Mouse (Mus musculus): ENCODE results near the gene Nebl. TPM values are rescaled to one million over a fixed set of nuclear protein-coding genes. Genes with fewer than 3 reads are reported as not detected.
A peak's percentile ranks its signal among the peaks of the same experiment; 100 is the strongest.

Gene Nebl
- 2.7 and 2.8 TPM in 2 replicates for polyA plus RNA-seq (2014; fragmentation: Nextera tagmentation; extraction: Ambion mirVana)

GRCm38 (mm10) chr2:17730957-17731830 is at the start of gene Nebl:
TSS of gene Nebl (minus strand) at chr2:17731464.
- H3K4me2 ChIP-seq, result peak within 1 kb of the TSS; percentile 96
- H3K4me3 ChIP-seq (ENCODE audit: low read depth, low read length), result peak within 1 kb of the TSS; percentile 61
- WGBS, result under 1% methylated on average over 48 of the region's 59 CpGs
- DNase-seq (ENCODE audit: low spot score, missing footprints) (peak; percentile 97), ATAC-seq (ENCODE audit: low FRiP score) (peak; percentile 81)
- H3K9ac ChIP-seq (ENCODE audit: low read length), result peak within 1 kb of the TSS; percentile 64
- H3K27ac ChIP-seq (ENCODE audit: low read depth, low read length), result no peak within 1 kb of the TSS
- H3K4me1 ChIP-seq (ENCODE audit: control insufficient read depth, insufficient read depth, low read length), result peaks cover 24% of the 10 kb centered on the region
- peaks cover 58% of the 10 kb centered on the region for H3K27me3 ChIP-seq (ENCODE audit: control insufficient read depth, insufficient read depth, low read length)
- no peaks in the 10 kb centered on the region for H3K9me3 ChIP-seq (ENCODE audit: control insufficient read depth, low read length)
- H3K36me3 ChIP-seq (ENCODE audit: control insufficient read depth, insufficient read depth, low read length), result no peaks in the 10 kb centered on the region

DNA sequence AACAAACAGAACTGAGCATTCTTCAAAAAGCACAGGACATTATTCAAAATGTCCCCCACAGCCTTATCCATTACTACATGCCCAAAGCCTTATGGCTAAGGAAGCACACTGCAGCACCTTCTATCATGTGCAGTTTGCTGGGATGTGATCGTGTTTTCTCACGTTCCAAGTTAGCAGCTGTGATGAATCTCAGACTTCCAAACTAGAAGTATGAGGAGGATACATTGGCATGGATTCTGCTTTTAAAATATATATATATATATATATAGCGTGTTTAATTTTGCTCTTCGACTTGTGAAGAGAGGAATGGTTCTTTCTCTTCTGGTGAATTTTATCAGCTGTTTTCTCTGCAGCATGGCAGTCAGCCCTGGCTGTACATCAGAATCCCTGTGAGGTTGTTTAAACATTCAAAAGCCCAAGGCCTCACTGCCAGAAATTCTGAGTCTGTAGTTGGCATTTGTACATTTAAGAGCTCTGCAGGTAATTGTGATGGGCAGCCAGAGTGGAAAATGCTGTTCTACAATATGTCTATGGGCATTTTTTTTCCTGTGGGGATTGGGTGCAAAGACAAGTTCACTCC is 39.1 kb upstream of the Nebl start:
- 89% methylated on average over 4 of the region's 4 CpGs for WGBS
- Histone ChIP-seq H3K36me3 (ENCODE audit: control insufficient read depth, insufficient read depth, low read length) (no peaks in the 10 kb centered on the region), H3K9ac (ENCODE audit: low read length) (no peak overlapping the region), H3K27me3 (ENCODE audit: control insufficient read depth, insufficient read depth, low read length) (no peaks in the 10 kb centered on the region), H3K4me2 (no peak overlapping the region), H3K4me3 (ENCODE audit: low read depth, low read length) (no peak overlapping the region), H3K27ac (ENCODE audit: low read depth, low read length) (no peak overlapping the region), H3K4me1 (ENCODE audit: control insufficient read depth, insufficient read depth, low read length) (no peaks in the 10 kb centered on the region), H3K9me3 (ENCODE audit: control insufficient read depth, low read length) (no peaks in the 10 kb centered on the region)
- DNase-seq (ENCODE audit: low spot score, missing footprints) (no peak), ATAC-seq (ENCODE audit: low FRiP score) (no peak)

DNA sequence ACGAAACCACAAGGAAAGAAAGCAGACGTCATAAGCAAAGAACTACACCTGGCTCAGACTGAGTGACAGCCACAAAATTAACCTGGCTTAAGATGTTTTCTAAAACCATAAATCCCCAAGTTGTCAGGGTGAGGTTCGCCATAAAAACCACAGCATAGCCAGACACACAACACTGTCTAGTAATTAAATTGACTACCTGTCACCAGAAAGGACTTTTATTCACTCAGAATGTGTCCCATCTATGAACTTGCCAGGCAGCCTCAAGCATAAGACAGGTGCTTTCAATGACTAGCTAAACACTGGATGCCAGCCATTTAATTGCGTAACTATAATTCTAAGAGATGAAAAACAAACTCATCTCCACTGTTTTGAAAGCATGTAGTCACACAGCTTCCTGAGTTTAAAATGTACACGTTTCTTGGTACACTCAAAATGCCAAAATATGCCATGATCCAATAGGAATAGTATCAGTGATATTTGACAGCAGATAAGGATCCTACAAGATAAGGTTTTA is 38.0 kb upstream of the Nebl start:
- WGBS, result 82% methylated on average over 5 of the region's 5 CpGs
- Histone ChIP-seq H3K9me3 (ENCODE audit: control insufficient read depth, low read length) (no peaks in the 10 kb centered on the region), H3K27ac (ENCODE audit: low read depth, low read length) (no peak overlapping the region), H3K4me3 (ENCODE audit: low read depth, low read length) (no peak overlapping the region), H3K27me3 (ENCODE audit: control insufficient read depth, insufficient read depth, low read length) (no peaks in the 10 kb centered on the region), H3K4me1 (ENCODE audit: control insufficient read depth, insufficient read depth, low read length) (no peaks in the 10 kb centered on the region), H3K4me2 (no peak overlapping the region), H3K9ac (ENCODE audit: low read length) (no peak overlapping the region), H3K36me3 (ENCODE audit: control insufficient read depth, insufficient read depth, low read length) (no peaks in the 10 kb centered on the region)
- no peak for ATAC-seq (ENCODE audit: low FRiP score)
- no peak for DNase-seq (ENCODE audit: low spot score, missing footprints)

DNA sequence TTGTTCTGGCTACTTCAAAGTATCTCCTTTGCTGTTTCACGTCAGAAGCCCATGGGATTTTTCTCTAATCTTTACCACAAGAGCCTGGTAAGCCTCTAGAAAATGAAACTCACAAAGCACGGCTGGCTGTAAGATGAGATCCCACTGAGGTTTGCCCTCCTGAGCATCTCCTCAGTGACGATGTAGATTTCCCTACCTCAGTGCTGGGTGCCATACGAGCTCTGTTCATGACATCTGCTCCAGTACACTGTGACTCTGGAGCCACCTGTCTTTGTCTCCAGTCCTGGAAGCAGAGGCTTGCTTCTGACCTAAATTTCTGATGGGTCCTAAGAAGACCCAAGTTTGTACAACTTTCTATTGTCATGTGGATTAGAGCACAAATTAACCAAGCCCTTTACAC is 25.0 kb upstream of the Nebl start:
- no peaks in the 10 kb centered on the region for H3K36me3 ChIP-seq (ENCODE audit: control insufficient read depth, insufficient read depth, low read length)
- H3K9me3 ChIP-seq (ENCODE audit: control insufficient read depth, low read length), result no peaks in the 10 kb centered on the region
- no peak overlapping the region for H3K27ac ChIP-seq (ENCODE audit: low read depth, low read length)
- no peaks in the 10 kb centered on the region; the same call in 1 of the 2 replicates for H3K4me1 ChIP-seq (ENCODE audit: control insufficient read depth, insufficient read depth, low read length)
- 46% methylated on average over 4 of the region's 4 CpGs for WGBS
- H3K27me3 ChIP-seq (ENCODE audit: control insufficient read depth, insufficient read depth, low read length), result no peaks in the 10 kb centered on the region
- no peak for DNase-seq (ENCODE audit: low spot score, missing footprints)
- H3K4me3 ChIP-seq (ENCODE audit: low read depth, low read length), result no peak overlapping the region
- H3K4me2 ChIP-seq, result no peak overlapping the region
- no peak overlapping the region for H3K9ac ChIP-seq (ENCODE audit: low read length)
- ATAC-seq (ENCODE audit: low FRiP score), result no peak

DNA sequence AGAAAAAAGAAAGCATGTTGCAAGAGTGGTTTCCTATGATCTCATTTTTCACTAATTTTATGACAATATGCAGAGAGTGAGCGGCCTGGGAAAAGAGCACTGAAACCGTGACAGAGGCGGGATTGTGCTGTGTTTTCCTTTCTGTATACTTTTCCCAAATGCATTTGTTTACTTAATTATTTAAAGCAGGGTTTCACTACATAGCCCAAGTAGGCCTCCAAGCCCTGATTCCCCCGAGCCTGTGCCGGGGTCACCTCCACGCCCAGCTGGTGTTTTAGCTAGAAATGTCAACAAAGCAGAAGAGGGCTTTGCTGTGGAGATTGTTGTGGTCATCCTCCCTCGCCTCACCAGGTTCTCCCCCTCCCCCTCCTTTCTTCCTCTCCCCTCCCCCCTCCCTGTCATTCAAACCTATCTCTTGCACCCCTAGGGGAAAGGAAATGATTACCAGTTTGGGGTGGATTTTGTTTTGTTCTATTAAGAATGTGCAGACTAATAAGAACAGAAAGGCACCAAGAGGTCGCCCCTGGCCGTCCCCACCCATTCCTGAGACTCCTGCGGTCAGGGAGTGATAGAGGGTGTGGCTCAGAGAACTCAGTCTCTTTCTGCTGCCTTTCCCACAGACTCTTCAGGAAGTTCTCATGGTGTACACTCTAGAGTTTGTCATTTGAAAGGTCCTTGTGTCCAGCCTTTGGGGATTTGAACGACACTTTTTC is 10.9 kb upstream of the Nebl start:
- peak; percentile 88 for DNase-seq (ENCODE audit: low spot score, missing footprints)
- peak; percentile 78 for ATAC-seq (ENCODE audit: low FRiP score)
- peak overlapping the region; percentile 38 for H3K4me2 ChIP-seq
- H3K9me3 ChIP-seq (ENCODE audit: control insufficient read depth, low read length), result no peaks in the 10 kb centered on the region
- no peak overlapping the region for H3K9ac ChIP-seq (ENCODE audit: low read length)
- WGBS, result 2% methylated on average over 11 of the region's 11 CpGs
- peaks cover 10% of the 10 kb centered on the region for H3K4me1 ChIP-seq (ENCODE audit: control insufficient read depth, insufficient read depth, low read length)
- no peak overlapping the region for H3K4me3 ChIP-seq (ENCODE audit: low read depth, low read length)
- peaks cover 20% of the 10 kb centered on the region for H3K27me3 ChIP-seq (ENCODE audit: control insufficient read depth, insufficient read depth, low read length)
- H3K36me3 ChIP-seq (ENCODE audit: control insufficient read depth, insufficient read depth, low read length), result no peaks in the 10 kb centered on the region
- H3K27ac ChIP-seq (ENCODE audit: low read depth, low read length), result no peak overlapping the region

- WGBS, result under 1% methylated on average over 16 of the region's 16 CpGs
- Histone ChIP-seq H3K36me3 (ENCODE audit: control insufficient read depth, insufficient read depth, low read length) (no peaks in the 10 kb centered on the region), H3K9me3 (ENCODE audit: control insufficient read depth, low read length) (no peaks in the 10 kb centered on the region), H3K4me2 (peak overlapping the region; percentile 38), H3K27ac (ENCODE audit: low read depth, low read length) (no peak overlapping the region), H3K9ac (ENCODE audit: low read length) (no peak overlapping the region), H3K4me3 (ENCODE audit: low read depth, low read length) (peak overlapping the region; percentile 20; the same call in 1 of the 2 replicates), H3K27me3 (ENCODE audit: control insufficient read depth, insufficient read depth, low read length) (peaks cover 22% of the 10 kb centered on the region), H3K4me1 (ENCODE audit: control insufficient read depth, insufficient read depth, low read length) (peaks cover 10% of the 10 kb centered on the region)
- DNase-seq (ENCODE audit: low spot score, missing footprints) (peak; percentile 87), ATAC-seq (ENCODE audit: low FRiP score) (peak; percentile 82)
These were observed 10.3 kb upstream of the Nebl start for GRCm38 (mm10) chr2:17741555-17741954.

GRCm38 (mm10) chr2:17740454-17740853 is 9.2 kb upstream of the Nebl start:
- no peaks in the 10 kb centered on the region for H3K9me3 ChIP-seq (ENCODE audit: control insufficient read depth, low read length)
- 34% methylated on average over 2 of the region's 2 CpGs for WGBS
- no peak overlapping the region for H3K27ac ChIP-seq (ENCODE audit: low read depth, low read length)

GRCm38 (mm10) chr2:17732210-17732609 is 946 bp upstream of the Nebl start:
- no peak overlapping the region for H3K9ac ChIP-seq (ENCODE audit: low read length)
- no peak overlapping the region for H3K27ac ChIP-seq (ENCODE audit: low read depth, low read length)
- 9% methylated on average over 7 of the region's 7 CpGs for WGBS
- peaks cover 58% of the 10 kb centered on the region for H3K27me3 ChIP-seq (ENCODE audit: control insufficient read depth, insufficient read depth, low read length)
- peak overlapping the region; percentile 6; the same call in 1 of the 2 replicates for H3K4me2 ChIP-seq
- no peak overlapping the region for H3K4me3 ChIP-seq (ENCODE audit: low read depth, low read length)
- peaks cover 24% of the 10 kb centered on the region for H3K4me1 ChIP-seq (ENCODE audit: control insufficient read depth, insufficient read depth, low read length)
- peak; percentile 94 for DNase-seq (ENCODE audit: low spot score, missing footprints)
- peak; percentile 28; the same call in 1 of the 2 replicates for ATAC-seq (ENCODE audit: low FRiP score)
- no peaks in the 10 kb centered on the region for H3K36me3 ChIP-seq (ENCODE audit: control insufficient read depth, insufficient read depth, low read length)
- no peaks in the 10 kb centered on the region for H3K9me3 ChIP-seq (ENCODE audit: control insufficient read depth, low read length)

More at GRCm38 (mm10) chr2:17740454-17740853, 9.2 kb upstream of the Nebl start:
- no peak overlapping the region for H3K4me3 ChIP-seq (ENCODE audit: low read depth, low read length)
- no peak for ATAC-seq (ENCODE audit: low FRiP score)
- no peak for DNase-seq (ENCODE audit: low spot score, missing footprints)
- no peak overlapping the region for H3K9ac ChIP-seq (ENCODE audit: low read length)
- no peak overlapping the region for H3K4me2 ChIP-seq
- H3K4me1 ChIP-seq (ENCODE audit: control insufficient read depth, insufficient read depth, low read length), result peaks cover 10% of the 10 kb centered on the region
- peaks cover 22% of the 10 kb centered on the region for H3K27me3 ChIP-seq (ENCODE audit: control insufficient read depth, insufficient read depth, low read length)
- H3K36me3 ChIP-seq (ENCODE audit: control insufficient read depth, insufficient read depth, low read length), result no peaks in the 10 kb centered on the region
